Mouse (Mus musculus) common myeloid progenitor, adult 5-6 weeks (primary cell): Measurements from ENCODE around the gene Bsn. TPM values are rescaled to one million over a fixed set of nuclear protein-coding genes. Genes with fewer than 3 reads are reported as not detected.

ENCODE experiments used
- ATAC-seq: replicated peaks from 2 replicates; pipeline ENCODE4 v1.8.0; 2016; ENCODE audit warnings: low read depth, mild to moderate bottlenecking, moderate TSS enrichment, inconsistent platforms; ENCODE audit not compliant: poor library complexity, severe bottlenecking
- total RNA-seq: library from RNA; stranded (forward); fragments of 200-1000, 187-1606 nt; gene quantifications from 2 replicates; pipeline ENCODE4 v1.2.3, GENCODE M21; 2017

Gene Bsn
- total RNA-seq, 1 experiment from 2014 or later, result 4.0 TPM

- no peak for ATAC-seq
Observed at GRCm38 (mm10) chr9:108131502-108131901, 58.7 kb downstream of the Bsn start.

GRCm38 (mm10) chr9:108129042-108129948 is 60.9 kb downstream of the Bsn start:
- no peak for ATAC-seq

- no peak for ATAC-seq
Observed at GRCm38 (mm10) chr9:108128248-108128647, 61.9 kb downstream of the Bsn start.

DNA sequence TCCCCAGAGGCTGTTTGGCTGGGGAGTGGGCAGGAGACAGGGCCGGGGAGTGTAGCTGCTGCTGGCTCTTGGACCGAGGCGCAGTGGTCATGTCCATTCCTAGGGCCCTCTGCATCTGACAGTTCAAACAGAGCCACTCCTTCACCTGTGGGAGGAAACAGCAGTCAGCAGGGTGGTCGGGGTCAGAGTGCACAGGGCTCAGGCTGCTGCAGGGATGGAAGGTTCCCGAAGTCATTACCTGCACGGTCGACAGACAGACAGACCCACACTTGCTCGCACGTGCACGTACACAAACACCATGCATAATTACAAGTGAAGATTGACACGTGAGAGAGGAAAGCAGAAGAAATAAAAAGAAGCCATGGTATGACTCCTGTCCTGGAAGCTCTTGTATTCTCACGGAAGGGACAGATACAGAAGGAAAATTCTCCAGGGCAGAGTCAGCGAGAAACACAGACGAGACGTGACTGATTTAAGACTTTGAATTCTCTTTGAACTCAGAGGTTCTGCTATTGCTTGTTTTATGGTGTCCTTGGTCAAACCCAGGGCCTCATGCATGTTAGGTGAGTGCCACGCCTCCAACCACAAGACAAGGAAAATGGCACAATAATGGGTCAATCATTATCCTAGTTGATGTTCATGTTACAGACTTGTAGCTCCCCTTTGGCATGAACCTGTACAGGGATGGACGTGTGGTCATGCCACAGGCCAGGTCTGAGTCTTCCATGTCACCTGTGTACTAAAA is 63.6 kb downstream of the Bsn start:
- ATAC-seq, result no peak

DNA sequence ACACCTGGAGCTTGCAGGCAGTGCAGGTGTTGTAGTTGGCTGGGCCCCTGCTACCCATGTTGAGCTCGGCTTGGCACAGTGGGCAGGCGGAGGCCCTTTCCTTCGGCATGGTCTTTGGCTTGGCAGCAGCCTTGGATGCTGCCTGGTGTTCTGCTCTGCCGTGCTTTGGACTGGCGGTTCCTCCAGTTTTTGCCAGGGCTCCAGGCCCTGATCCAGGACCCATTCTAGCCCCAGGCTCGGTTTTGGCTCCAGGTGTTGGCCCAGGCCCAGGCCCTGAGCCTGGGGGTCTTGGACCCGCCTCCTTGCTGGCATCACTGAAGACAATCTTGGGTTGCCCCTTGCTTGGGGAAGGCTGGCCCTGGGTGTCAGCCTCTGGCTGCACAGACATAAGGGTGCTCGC is 64.5 kb downstream of the Bsn start:
- ATAC-seq, result no peak

DNA sequence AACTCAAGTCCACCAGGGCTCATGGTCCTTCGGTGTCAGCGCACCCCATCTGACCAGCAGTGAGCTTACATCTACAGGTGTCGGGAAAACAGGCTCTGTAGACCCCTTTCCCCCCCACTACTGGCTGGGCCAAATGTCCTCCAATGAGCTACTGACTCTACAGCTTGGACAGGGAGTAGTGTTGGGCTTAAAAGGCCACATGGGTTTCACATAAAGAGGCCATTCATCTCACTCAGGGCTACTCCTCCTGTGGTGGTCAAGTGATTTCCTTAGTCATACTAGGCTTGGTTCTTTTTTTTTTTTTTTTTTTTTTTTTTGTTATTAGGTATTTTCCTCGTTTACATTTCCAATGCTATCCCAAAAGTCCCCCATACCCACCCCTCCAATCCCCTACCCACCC is 66.3 kb downstream of the Bsn start:
- no peak for ATAC-seq

GRCm38 (mm10) chr9:108121170-108121969 is 68.8 kb downstream of the Bsn start:
- ATAC-seq, result no peak

- ATAC-seq, result peak; percentile 87
Observed at GRCm38 (mm10) chr9:108120671-108121070, 69.5 kb downstream of the Bsn start.

DNA sequence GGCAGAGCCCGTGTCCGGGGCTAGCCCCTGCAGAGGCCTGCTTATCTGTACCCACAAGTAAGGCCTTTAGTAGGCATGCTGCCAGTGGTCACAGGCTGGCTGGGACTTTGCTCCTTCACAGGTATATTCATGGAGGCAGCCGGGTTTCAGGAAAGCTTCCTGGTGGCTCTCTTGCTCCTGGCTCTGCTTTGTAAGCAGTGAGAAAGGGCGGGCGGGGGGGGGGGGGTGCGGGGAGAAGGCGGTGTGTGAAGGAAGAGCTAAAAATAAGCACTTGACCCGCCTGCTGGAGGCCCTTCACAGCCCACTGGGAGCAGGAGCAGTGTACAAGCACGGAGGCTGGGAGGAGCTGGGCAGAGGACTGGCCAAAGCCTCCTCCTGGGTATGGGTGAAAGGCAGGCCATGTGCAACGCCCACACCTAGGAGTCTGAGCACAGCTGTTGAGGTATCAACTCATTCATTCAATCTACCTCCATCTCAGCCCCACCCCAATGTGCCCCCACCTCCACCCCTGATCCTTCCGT is 70.2 kb downstream of the Bsn start:
- ATAC-seq, result no peak

GRCm38 (mm10) chr9:108117143-108117542 is 73.0 kb downstream of the Bsn start:
- no peak for ATAC-seq

DNA sequence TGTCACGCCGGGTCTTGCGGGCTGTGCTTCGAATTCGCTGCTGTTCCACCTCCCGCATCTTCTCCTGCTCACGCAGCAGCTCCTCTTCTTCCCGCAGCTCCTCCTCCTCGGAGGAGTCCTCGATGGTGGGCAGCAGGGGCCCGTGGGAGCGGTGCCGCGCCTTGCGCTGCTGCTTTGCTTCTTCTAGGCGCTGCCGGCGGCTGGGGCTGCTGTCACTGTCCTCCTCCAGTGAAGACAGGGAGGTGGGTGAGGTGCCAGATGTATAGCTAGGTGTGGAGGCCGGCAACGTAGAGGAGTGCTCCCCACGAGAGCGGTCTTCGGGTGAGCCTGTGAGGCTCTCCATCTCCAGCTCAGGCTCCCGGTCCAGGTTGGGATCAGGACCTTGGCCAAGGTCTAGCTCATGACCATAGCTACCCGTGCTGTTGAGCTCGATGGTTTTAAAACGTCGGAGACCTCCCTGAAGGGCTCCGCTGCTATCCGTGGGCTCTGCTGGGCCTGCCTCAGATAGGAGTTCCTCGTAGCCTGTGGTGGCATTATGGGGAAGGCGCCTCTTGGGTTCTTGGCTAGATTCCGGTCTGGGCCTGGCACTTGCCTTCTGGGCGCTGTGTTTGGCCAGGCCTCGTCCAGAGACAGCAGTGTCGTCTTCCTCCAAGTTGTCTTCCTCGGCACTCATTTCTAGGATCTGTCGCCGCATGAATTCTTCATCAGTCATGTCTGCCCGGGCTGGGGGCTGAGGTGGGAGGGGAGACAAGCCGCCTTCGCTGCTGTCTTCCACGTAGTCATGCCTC is 74.7 kb downstream of the Bsn start:
- no peak for ATAC-seq

GRCm38 (mm10) chr9:108112719-108113340 is 77.4 kb downstream of the Bsn start:
- no peak for ATAC-seq

GRCm38 (mm10) chr9:108111593-108112121 is 78.5 kb downstream of the Bsn start:
- no peak for ATAC-seq

DNA sequence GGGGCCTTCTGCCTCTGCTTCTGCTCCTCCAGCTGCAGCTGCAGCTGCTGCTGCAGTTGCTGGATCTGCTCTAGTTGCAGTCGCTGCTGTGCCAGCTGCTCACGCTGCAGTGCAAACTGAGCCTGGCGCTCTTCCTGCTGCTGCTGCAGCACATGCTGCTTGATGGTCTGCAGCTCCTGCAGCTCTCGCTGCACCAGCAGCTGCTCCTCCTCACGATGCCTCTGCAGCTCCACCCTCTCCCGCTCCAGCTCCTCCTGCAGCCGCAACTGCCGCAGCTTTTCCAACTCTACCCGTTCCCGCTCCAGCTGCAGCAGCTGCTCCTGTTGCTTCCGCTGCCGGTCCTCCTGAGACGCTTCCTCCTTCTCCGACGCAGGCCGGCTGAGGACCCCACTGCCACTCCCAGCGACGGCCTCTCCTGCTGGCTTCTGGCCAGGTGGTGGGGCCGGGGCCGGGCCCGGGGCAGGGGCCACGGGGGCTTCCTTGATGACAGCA is 79.0 kb downstream of the Bsn start:
- ATAC-seq, result peak; percentile 25

DNA sequence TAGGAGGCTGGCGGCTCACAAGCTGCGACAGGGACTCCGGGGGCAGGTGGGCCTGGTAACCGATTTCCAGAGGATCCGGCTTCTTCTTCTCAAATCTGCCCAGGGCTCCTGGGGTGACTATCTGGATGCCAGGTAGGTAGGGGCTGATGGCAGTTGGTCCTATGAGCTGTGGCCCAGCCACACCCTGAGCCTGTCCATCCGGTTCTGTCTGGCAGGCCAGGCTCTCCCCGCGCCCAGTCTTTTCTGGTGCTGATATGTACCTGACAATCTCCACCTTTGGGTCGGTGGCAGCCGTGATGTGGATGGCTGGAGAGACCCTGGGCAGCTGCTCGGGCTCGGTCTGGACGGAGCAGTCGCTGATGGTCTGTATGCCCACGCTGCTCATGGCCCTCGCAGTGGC is 80.0 kb downstream of the Bsn start:
- ATAC-seq, result no peak

DNA sequence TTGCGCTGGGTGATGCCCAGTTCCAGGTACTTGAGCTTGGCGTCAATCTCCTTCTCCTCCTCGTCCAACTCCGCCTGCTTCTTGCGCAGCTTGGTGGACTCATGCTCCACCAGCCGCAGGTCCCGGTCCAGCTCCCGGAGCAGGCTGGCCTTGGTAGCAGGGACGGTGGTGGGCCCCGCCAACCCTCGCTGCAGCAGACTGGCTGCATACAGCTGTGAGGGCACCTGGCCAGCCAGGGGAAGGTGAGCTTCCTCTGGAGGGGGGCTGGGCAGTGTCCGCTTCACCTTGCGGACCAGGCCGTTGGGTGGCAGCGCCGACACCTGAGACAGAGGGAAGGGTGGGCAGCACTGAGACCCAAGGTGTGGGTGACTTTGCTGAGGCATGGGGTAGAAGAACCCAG is 82.3 kb downstream of the Bsn start:
- no peak for ATAC-seq

- ATAC-seq, result no peak
Observed at GRCm38 (mm10) chr9:108106090-108106489, 84.1 kb downstream of the Bsn start.

DNA sequence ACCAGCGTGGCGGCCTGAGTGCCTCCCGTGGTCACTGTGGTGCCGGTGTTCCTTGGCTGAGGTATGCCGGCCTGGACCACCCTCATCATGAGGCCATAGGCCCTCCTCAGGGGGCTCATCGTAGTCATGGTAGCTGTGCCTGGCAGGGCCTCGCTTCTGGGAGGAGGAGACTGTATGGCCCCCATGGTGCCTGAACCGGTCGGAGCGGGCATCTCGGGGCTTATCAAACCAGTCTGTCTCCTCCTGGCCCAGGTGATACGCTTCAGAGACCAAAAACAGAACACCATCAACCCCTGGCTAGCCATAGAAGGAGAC is 84.7 kb downstream of the Bsn start:
- no peak for ATAC-seq
